Mouse (Mus musculus) bone marrow macrophage, adult 2 months (primary cell): ENCODE measurements around the gene Wdr26. TPM values are rescaled to one million over a fixed set of nuclear protein-coding genes. Genes with fewer than 3 reads are reported as not detected.

Source experiments
- H3K27ac ChIP-seq: 2 replicates; pipeline ENCODE4 v1.5.1; 2012; ENCODE audit warnings: low read depth, low read length; ENCODE audit not compliant: insufficient read depth
- H3K4me1 ChIP-seq: 2 replicates; pipeline ENCODE4 v1.6.1; 2012; ENCODE audit warnings: low read length; ENCODE audit not compliant: control insufficient read depth, insufficient read depth
- H3K4me3 ChIP-seq: 2 replicates; pipeline ENCODE4 v1.5.1; 2012; ENCODE audit warnings: mild to moderate bottlenecking, low read length, moderate library complexity; ENCODE audit not compliant: insufficient read depth
- CTCF ChIP-seq: IDR thresholded peaks from 2 replicates; pipeline ENCODE4 v1.5.1; 2012; ENCODE audit warnings: low read depth, mild to moderate bottlenecking, low read length, moderate library complexity
- POLR2A ChIP-seq: IDR thresholded peaks from 2 replicates; pipeline ENCODE4 v1.6.1; 2012; ENCODE audit warnings: mild to moderate bottlenecking, low read depth, low read length, borderline replicate concordance
- polyA plus RNA-seq: library from polyadenylated mRNA; stranded (reverse); fragments of >200 nt; gene quantifications from 2 replicates; pipeline ENCODE4 v1.2.4, GENCODE M21; 2012; ENCODE audit not compliant: missing spikeins, insufficient read depth, insufficient read length

Gene Wdr26
- polyA plus RNA-seq, 1 experiment = 227 TPM

DNA sequence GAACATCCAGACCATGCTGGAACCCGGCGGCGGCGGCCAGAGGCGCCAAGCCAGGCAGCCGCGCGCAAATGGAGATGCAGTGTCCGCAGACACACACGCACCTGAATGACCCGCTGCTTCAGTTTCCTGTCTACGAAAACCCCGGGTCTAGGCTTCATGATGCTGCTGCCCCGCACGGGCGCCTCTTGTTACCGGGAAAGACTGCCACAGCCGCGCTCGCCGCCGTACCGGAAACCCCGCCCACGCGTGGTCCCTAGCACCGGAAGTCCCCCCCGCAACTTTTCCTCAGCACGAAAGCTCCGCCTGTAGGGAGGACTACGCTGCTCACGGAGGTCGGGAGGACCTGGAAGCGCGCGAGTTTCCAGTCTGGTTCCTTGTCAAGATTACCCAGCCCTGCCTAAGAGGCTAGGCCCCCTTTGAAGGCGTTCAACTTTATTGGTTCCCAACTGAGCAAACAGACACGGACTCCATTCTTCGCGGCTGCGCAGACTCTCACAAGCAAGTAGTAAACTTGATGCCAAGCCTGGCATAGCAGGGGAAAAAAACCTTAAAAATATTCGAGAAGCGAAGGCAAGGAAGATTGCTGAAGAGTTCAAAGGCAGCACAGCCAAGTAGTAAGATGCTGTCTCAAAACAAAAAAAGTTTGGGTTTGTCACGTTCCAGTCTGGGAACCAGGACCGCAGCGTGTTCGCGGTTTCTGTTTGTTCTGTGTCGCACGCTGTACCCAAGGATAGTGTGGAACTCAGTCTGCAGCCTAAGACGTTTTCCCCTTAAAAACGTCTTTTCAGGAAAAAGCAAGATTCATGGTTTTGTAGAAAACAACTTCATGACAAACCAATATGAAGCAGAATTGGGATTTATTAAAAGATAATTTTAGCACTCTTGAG lies 67.6 kb downstream of the Wdr26 start, which contains the start of the genes Nvl and Cnih4:
Gene Nvl, minus strand, starts transcription at position 255 of the 887 bp plus-strand sequence.
Gene Cnih4, plus strand, starts transcription at position 744 of the 887 bp plus-strand sequence.
- Histone ChIP-seq H3K4me1 (peaks cover 7% of the 10 kb centered on the region), H3K4me3 (peak within 1 kb of the TSS; percentile 80), H3K27ac (peak within 1 kb of the TSS; percentile 84)
- no peak for TF ChIP-seq POLR2A
- TF ChIP-seq CTCF = no peak

DNA sequence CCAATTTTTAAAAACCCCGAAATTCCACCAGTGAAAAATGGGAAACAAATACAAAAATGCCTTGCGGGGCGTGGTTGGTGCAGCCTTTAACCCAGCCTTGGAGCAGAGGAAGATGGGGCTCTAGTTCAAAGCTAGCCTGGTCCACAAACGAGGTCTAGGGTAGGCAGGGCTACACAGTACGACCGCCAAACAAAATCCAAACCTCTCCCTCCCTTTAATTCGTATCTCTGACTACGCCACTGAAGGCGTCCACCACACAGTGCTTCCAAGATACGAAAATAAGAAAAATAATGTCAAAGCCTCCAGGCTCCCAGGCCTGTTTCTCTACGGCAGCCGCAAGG lies 68.2 kb downstream of the Wdr26 start:
- no peak for TF ChIP-seq POLR2A
- no peak for TF ChIP-seq CTCF
- Histone ChIP-seq H3K4me1 (peaks cover 7% of the 10 kb centered on the region), H3K4me3 (peak overlapping the region; percentile 80), H3K27ac (peak overlapping the region; percentile 84)

DNA sequence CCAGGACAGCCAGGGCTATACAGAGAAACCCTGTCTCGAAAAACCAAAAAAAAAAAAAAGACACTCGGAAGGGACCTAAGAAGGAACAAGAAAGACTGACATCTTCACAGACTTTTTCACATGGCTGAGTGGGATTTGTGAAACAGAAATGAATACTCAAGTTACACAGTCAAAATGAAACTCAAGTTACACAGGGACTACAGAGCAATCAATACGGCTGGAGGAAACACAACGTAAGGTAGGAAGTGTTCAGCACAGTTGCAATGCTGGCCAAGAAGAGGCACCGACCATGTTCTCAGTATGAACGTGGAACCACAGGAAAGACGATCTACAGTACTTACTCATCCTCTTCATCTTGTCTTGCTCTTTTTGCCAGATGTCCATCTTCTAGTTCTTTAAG lies 73.1 kb downstream of the Wdr26 start:
- TF ChIP-seq POLR2A (no peak), CTCF (no peak)
- no peak overlapping the region for H3K27ac ChIP-seq
- peaks cover 3% of the 10 kb centered on the region for H3K4me1 ChIP-seq
- no peak overlapping the region for H3K4me3 ChIP-seq

DNA sequence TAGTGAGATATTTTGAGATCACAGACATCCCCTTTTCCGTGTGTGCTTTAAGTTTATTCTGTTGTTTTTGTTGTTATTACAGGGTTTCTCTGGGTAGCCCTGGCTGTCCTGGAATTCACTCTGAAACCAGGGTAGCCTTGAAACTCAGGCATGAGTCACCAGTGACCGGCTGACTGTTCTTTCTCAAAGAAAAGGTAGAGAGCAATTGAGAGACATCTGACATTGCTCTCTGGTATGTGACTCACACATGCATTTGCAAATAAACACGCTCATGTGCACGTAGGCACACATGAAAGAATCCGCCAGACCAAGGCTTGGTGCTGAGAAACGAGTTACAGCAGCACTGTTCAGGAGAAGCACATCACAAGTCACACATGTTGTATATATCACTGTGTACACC lies 79.9 kb downstream of the Wdr26 start:
- Histone ChIP-seq H3K27ac (no peak overlapping the region), H3K4me1 (peaks cover 3% of the 10 kb centered on the region; the same call in 1 of the 2 replicates), H3K4me3 (no peak overlapping the region)
- TF ChIP-seq POLR2A = no peak
- no peak for TF ChIP-seq CTCF

DNA sequence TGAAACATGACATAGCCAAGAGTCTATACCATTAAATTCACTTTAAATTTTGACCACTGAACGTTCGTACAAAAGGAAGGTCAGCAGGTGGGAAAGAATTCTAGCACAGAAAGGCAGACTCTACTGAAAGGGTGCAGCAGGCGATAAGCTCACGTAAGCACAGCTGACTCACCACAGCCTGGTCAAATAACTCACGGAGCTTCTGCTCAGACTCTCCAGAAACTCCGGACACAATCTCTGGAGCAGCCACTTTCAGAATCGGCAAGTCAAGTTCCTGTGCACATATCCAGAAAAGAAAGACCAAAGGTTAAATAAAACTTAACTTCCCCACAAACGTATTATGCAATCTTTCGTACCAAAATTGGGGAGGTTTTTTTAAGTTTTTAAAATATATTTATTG lies 85.0 kb downstream of the Wdr26 start:
- peaks cover 18% of the 10 kb centered on the region for H3K4me1 ChIP-seq
- TF ChIP-seq CTCF (no peak), POLR2A (no peak)

DNA sequence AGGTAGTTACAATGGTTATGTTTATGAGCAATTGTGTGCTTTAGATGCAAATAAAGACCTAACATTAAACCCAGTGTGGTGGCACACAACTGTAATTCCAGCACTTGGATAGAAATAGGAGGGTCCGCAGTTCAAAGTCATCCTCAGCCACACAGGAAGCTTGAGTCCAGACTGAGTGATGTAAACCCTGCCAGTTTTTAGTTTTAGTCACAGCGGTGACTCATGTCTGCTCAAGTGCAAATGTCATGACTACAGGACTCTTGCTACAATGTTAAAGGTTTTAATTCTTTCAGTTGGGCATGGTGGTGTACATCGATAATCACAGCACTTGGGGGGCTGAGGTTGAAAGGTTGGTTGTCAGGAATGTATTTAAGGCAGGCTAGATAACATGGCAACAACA lies 85.9 kb downstream of the Wdr26 start:
- Histone ChIP-seq H3K4me3 (no peak overlapping the region), H3K27ac (no peak overlapping the region), H3K4me1 (peaks cover 18% of the 10 kb centered on the region)
- TF ChIP-seq CTCF (no peak), POLR2A (no peak)

More for the DNA sequence above, 85.0 kb downstream of the Wdr26 start:
- Histone ChIP-seq H3K4me3 (no peak overlapping the region), H3K27ac (peak overlapping the region; percentile 14; the same call in 1 of the 2 replicates)

DNA sequence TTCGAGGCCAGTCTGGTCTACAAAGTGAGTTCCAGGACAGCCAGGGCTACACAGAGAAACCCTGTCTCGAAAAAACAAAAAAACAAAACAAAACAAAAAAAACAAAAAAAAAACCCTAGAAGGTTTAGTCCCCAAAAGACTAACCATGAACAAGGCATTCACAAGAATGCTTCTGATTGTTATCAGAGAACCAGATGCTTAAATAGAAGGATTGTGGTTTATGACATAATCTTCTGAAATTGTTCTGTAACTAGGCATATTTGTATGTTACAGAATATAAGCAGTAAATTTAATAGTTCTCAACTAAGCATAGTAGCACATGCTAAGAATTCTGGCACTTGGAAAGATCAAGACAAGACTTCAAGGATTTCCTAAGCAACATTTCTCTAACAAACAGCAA lies 87.7 kb downstream of the Wdr26 start:
- H3K4me3 ChIP-seq = no peak overlapping the region
- no peak overlapping the region for H3K27ac ChIP-seq
- H3K4me1 ChIP-seq = peaks cover 18% of the 10 kb centered on the region
- TF ChIP-seq POLR2A (no peak), CTCF (no peak)

Other genes starting within 250 kb of the Wdr26 start
- 40.7 and 45.8 TPM in 2 replicates for gene Ephx1, start 191.1 kb downstream of the Wdr26 start, polyA plus RNA-seq
- not detected in 2 replicates for gene 9130409I23Rik, start 160.8 kb downstream of the Wdr26 start, polyA plus RNA-seq
- 25.9 and 27.7 TPM in 2 replicates for gene Nvl, start 67.8 kb downstream of the Wdr26 start, polyA plus RNA-seq
- 68.5 and 82.2 TPM in 2 replicates for gene Cnih4, start 67.3 kb downstream of the Wdr26 start, polyA plus RNA-seq
- gene Cnih3, start 140.6 kb upstream of the Wdr26 start, polyA plus RNA-seq = not detected in 2 replicates